Mouse (Mus musculus) C2C12 (cell line): ENCODE data around the gene 6030468B19Rik.

ENCODE experiments used
- CEBPB ChIP-seq: IDR thresholded peaks from one replicate; pipeline ENCODE4 v1.6.1; 2011; ENCODE audit warnings: low read depth, mild to moderate bottlenecking, control low read depth, moderate library complexity
- CTCF ChIP-seq: IDR thresholded peaks from one replicate; pipeline ENCODE4 v1.5.1; 2011; ENCODE audit not compliant: control insufficient read depth, insufficient read depth, insufficient read length
- MYOD1 ChIP-seq: IDR thresholded peaks from one replicate; pipeline ENCODE4 v1.6.1; 2011; ENCODE audit warnings: low read depth; ENCODE audit not compliant: control insufficient read depth, insufficient read length
- MYOG ChIP-seq: IDR thresholded peaks from one replicate; pipeline ENCODE4 v1.6.1; 2011; ENCODE audit not compliant: control insufficient read depth, insufficient read length; ENCODE audit errors: extremely low read depth
- USF1 ChIP-seq: IDR thresholded peaks from one replicate; pipeline ENCODE4 v1.6.1; 2011; ENCODE audit warnings: low read depth, mild to moderate bottlenecking, control low read depth, moderate library complexity

GRCm38 (mm10) chr11:117764319-117764718 is 33.1 kb upstream of the 6030468B19Rik start:
- no peak for TF ChIP-seq MYOG
- no peak for TF ChIP-seq CTCF
- no peak for TF ChIP-seq MYOD1
- TF ChIP-seq USF1 = no peak
- TF ChIP-seq CEBPB = no peak
